Mouse (Mus musculus): ENCODE results near the gene Wnt7a.

Gene Wnt7a

GRCm38 (mm10) chr6:91410961-91411368 is at the start of gene Wnt7a:
TSS of gene Wnt7a (minus strand) at chr6:91411363.
- DNase-seq (ENCODE audit: low read depth, low spot score): no peak

- no peak for DNase-seq (ENCODE audit: low read depth, low spot score)
These were observed 48.3 kb upstream of the Wnt7a start for GRCm38 (mm10) chr6:91459471-91459870.

- no peak for DNase-seq (ENCODE audit: low read depth, low spot score)
These were observed 43.4 kb upstream of the Wnt7a start for GRCm38 (mm10) chr6:91454546-91454945.

GRCm38 (mm10) chr6:91452056-91452455 is 40.9 kb upstream of the Wnt7a start:
- no peak for DNase-seq (ENCODE audit: low read depth, low spot score)

GRCm38 (mm10) chr6:91449472-91450225 is 38.5 kb upstream of the Wnt7a start:
- no peak for DNase-seq (ENCODE audit: low read depth, low spot score)

- DNase-seq (ENCODE audit: low read depth, low spot score): no peak
These were observed 34.2 kb upstream of the Wnt7a start for GRCm38 (mm10) chr6:91445316-91445715.

- no peak for DNase-seq (ENCODE audit: low read depth, low spot score)
These were observed 30.0 kb upstream of the Wnt7a start for GRCm38 (mm10) chr6:91441145-91441662.

GRCm38 (mm10) chr6:91440474-91441144 is 29.4 kb upstream of the Wnt7a start:
- peak; percentile 89 for DNase-seq (ENCODE audit: low read depth, low spot score)

GRCm38 (mm10) chr6:91424151-91424550 is 13.0 kb upstream of the Wnt7a start:
- no peak for DNase-seq (ENCODE audit: low read depth, low spot score)

- DNase-seq (ENCODE audit: low read depth, low spot score): no peak
These were observed 10.5 kb upstream of the Wnt7a start for GRCm38 (mm10) chr6:91421629-91422028.

GRCm38 (mm10) chr6:91417291-91417845 is 6.2 kb upstream of the Wnt7a start:
- DNase-seq (ENCODE audit: low read depth, low spot score): no peak

GRCm38 (mm10) chr6:91416146-91416545 is 5.0 kb upstream of the Wnt7a start:
- DNase-seq (ENCODE audit: low read depth, low spot score): no peak

GRCm38 (mm10) chr6:91414890-91415289 is 3.7 kb upstream of the Wnt7a start:
- DNase-seq (ENCODE audit: low read depth, low spot score): no peak

GRCm38 (mm10) chr6:91411369-91411981 is 312 bp upstream of the Wnt7a start:
- DNase-seq (ENCODE audit: low read depth, low spot score): no peak

GRCm38 (mm10) chr6:91410168-91410780 is 889 bp downstream of the Wnt7a start:
- DNase-seq (ENCODE audit: low read depth, low spot score): no peak

GRCm38 (mm10) chr6:91409448-91410167 is 1.6 kb downstream of the Wnt7a start:
- DNase-seq (ENCODE audit: low read depth, low spot score): no peak

- no peak for DNase-seq (ENCODE audit: low read depth, low spot score)
These were observed 2.5 kb downstream of the Wnt7a start for GRCm38 (mm10) chr6:91408616-91409015.

- no peak for DNase-seq (ENCODE audit: low read depth, low spot score)
These were observed 9.6 kb downstream of the Wnt7a start for GRCm38 (mm10) chr6:91401591-91401990.

- DNase-seq (ENCODE audit: low read depth, low spot score): no peak
These were observed 10.6 kb downstream of the Wnt7a start for GRCm38 (mm10) chr6:91400514-91400913.

GRCm38 (mm10) chr6:91392475-91393174 is 18.5 kb downstream of the Wnt7a start:
- DNase-seq (ENCODE audit: low read depth, low spot score): no peak

All from c-Kit-negative CD71-positive TER-119-positive erythroid progenitor cells, embryonic 14.5 days (primary cell).